Mouse (Mus musculus) WW6 (cell line): ENCODE results near the gene 5730522E02Rik.

ENCODE experiments used
- DNase-seq: peaks from one replicate; pipeline ENCODE4 v3.0.0-alpha.2; 2013; ENCODE audit warnings: low read depth, low spot score

The 5730522E02Rik gene

DNA sequence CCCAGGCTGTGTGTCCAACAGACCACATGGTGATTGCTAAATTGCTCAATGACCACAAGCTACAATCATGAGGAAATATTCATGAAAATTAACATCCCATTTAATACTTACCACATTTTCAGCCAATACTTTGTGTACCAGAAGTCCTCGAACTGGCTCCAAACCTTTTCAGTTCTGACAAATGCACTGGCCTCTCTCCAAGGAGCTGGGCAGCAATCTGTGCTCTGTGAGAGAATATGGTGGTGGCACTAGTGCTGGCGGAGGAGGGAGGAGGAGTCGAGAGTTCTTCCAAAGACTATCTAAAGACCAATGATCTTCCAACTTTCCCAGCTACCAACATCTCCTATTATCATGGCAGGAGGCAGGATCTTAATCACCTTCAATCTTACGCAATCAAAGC lies 525.8 kb downstream of the 5730522E02Rik start:
- no peak for DNase-seq

DNA sequence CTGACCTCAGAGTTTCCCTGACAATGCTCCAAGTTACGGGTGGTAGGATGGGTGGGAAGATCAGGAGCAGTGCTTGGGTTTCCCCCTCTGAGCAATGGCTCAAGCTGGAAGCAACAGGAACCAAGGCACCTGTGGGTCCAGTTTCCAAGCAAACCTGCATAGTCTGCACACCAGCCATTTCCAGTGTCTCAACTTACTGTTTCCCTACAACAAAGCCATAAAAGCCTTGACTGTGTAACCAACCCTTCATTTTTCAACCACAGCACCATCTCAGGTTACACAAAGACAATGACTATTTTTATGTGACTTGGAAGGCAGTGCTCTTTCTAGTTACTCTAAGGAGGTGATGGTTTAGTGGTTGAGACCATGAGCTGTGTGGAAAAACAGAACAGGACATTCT lies 530.7 kb downstream of the 5730522E02Rik start:
- DNase-seq: no peak

DNA sequence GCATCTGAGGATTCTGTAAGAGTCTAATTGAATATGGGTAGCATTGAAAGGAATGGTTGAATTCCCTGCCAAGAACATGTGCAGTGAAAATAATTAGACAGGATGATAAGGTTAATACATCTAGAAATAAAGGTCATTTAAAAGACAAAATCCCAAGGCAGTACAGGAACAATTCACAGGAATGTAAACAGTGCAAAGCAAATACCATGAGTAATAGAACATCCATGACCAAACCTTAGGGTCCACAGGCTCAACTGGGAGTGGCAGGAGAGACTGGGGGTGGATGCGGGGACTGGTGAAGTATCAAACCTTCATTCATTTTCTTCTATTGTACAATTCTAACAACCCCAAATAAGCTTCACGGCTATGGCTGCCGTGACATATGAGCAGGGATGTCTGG lies 536.4 kb downstream of the 5730522E02Rik start:
- no peak for DNase-seq

DNA sequence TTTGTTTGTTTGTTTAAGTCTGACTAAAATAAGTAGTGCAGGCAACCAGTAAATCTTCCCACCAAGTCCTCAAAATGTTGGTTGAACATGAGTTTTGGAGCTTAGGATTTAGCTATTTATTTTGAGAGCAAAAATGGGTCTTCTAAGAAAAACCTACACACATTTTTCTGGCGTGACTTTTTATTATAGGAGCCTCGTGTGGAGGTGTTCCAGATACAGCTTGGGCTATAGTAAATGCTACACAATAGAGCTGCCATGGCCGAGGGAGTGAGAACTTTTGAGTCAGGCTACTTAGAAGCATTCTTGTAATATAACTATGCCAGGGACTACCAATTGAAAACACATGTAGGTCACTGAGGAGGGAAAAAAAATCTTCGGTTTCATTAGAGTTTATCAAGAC lies 540.5 kb downstream of the 5730522E02Rik start:
- DNase-seq: no peak

DNA sequence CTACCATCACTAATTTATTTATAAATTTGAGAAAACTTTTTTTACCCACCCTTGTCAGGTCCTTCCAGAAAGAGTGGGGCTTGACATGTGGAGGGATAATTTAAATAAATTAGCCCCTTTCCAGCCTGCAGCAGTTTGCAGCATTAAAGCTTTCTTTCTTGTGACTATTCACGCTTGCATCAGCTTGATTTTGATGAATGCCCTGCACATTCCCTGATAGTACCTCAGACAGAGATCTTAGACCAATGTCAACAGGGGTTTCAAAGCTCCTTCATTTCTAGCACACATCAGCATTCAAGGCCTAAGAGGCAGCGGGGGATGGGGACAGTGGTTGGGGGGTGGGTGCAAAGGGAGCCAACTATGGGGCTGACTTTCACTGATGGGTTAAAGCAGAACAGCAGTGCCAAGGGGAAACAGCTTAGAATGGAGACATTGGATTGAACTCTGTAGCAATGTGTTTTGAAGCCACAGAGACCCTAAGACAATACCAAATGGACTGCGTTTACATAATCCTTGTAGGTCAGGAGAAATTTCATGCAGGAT lies 545.9 kb downstream of the 5730522E02Rik start:
- DNase-seq: no peak

DNA sequence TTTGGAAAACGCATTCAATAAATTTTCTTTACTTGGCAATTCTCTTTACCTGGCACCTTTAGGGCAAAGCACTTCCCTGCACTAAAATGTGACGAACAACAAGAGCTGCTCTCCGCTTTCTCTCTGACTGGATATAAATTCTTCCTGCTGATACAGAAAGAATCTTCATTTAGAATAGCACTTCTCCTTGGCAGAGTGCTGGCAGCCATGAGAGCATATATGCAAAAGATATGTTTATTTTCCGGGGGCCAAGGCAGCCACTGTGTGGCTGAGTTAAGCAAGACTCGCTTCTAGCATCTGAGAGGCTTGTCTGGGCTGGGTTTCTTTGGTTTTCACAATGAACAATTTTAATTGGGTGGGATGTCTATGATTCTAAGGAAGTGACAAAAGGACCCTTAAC lies 564.3 kb downstream of the 5730522E02Rik start:
- DNase-seq: no peak

DNA sequence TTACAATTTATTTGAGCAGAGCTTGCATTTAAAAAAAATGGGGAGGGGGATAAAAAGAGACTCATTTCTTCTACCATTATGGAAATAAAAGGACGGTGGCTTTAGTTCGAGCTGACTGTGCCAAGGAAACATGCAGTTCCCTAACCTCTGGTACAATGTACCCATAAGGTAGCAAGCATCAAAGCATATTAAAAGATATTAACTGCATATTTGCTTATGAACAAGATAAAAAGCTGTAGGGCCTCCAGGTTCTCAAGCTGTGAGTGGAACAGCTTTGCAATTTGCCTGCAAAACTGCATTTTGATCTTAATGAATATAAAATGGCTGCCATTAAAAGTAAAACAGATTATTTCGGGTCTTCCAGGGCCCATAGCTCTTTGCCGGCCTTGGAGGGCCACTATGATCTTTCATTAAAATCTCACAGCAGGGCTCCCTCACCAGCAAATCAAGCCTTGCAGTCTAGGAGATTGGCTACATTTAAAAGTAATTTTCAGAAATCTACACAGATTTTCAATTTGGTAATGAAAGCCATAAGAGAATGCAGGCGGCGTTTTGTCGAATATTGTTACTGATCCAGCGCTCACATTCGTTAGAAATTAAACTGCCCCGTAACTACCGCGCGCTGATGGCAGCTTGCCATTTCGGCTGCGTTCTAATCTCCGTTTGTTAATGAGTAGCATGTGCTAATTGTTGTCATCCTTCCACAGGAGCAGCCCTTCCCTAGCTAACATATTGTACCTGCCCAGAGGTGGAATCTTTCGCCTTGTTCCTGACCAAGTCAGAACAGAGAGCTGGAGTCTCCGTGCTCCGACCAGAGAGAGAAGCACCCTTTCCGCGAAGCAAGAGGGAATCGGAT lies 565.6 kb downstream of the 5730522E02Rik start:
- no peak for DNase-seq

DNA sequence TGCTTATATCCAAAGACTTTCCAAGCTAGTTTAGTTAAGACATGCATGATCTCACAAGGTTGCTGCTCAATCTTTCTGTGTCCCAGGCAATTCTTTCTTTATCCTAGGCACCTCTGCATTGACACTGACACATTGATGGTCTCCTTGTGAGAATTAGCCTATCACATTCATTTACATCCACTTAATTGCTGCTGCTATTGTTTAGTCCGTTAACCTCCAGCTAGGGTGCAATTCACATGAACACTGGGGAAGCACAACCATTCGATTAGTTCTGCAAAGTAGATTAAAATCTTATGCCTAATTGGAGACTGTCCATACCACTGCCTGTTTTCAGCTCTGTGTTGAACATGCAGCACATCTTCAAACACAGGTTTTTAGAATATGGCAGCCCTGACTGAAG lies 603.7 kb downstream of the 5730522E02Rik start:
- DNase-seq: no peak

DNA sequence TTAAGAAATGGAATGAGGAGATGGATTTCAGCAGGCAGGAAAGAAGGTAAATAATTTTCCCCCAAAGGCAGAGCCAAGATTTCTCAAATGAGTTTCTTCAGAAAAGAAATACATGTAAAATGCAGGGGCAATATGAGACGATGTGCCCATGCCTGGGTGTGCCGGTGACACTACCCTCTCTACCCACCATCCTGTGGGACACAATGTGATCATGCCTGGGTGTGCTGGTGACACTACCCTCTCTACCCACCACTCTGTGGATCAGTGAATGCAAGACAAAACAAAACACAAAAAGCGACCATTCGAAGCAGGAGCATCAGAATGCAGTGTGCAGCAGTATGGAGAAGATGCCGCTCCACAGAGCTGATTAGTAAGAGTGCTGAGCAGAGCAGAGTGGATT lies 610.5 kb downstream of the 5730522E02Rik start:
- no peak for DNase-seq

DNA sequence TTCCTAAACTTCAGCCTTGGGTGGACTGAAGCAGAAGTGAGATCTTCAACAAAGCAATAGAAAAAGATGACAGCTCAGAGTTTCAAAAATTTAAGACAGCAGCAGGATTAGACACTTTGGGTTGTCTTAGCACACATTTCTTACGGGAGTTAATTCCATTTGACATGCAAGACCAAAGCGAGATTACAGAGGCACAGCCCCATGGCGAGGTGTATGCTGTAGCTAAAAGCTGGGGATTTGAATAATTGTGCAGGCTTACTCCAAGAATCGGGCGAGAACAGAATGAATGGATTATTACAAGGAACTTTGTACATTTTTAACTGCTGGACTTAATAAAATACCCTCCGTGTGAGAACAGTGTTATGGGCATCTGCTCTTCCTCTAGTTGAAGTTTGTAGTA lies 615.3 kb downstream of the 5730522E02Rik start:
- DNase-seq: no peak

DNA sequence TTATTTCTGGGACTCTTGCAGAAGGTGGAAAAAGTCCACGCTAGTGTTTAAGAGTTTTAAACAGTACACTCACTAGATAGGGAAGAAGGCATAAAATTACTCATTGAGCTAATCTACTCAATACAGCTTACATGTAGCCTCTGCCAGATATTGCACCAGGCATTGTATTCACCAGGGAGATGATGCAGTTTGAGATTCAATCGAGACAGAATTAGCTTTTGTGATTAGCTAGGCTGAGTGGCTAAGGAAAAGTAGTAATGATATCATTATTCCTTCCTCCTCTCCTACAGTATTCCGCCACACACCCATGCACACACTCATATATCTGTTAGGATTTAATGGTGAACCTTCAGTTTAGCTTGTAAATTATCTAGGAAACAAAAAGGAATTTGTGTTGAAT lies 615.8 kb downstream of the 5730522E02Rik start:
- DNase-seq: no peak

DNA sequence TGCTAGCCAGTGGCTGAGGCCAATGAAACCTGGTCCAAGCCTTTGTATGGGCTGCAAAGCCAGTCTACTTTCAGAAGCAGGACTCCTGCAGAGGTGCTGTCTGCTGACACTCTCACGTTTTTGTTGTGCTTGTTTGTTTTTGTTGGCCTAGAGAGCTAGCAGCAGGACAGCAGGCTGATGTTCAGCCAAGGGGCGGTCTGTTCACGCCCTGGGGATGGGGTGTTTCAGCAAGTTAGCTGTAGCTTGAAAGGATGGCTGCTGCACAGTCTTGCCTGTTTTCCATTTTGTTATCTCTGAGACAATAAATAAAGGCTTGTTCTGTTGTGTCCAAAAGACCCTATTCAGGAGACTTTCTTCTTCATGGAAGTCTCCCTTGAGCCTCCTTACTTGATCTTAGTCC lies 618.3 kb downstream of the 5730522E02Rik start:
- no peak for DNase-seq

DNA sequence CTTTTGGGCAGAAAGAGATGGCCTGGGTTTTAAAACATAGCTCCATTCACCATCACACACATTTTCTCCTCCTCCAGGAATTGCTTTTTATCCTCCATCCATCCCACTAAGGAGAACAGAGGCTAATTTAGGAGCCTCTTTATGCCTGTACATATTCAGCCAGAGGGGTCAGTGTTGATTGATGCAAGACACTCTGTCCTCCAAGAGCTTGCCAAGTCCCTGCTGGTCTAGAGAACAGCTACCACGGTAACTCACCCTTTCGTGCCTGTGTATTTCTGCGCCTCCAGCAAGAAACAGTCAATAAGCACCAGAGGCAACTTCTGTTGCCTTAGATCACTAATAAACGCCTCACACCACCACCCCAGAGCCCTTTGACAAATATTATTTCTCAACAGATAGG lies 620.3 kb downstream of the 5730522E02Rik start:
- DNase-seq: no peak

DNA sequence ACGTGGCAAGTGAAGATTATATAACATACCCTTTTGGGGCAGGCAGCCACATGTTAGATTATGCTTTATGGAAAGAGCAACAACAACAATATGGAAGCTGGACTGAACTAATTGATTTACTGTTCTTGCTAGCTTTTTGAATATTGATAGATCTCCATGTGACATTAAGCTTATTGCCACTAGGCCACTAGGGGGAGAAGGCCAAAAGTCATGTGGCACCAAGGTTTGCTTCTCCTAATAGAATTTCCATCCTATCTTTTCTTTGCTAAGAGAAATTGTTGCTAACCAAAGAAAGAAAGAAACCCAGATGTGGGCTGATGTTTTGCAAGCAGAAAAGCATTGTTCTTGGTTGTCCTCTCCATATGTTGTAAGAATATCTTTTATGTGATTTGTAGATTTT lies 621.1 kb downstream of the 5730522E02Rik start:
- no peak for DNase-seq

DNA sequence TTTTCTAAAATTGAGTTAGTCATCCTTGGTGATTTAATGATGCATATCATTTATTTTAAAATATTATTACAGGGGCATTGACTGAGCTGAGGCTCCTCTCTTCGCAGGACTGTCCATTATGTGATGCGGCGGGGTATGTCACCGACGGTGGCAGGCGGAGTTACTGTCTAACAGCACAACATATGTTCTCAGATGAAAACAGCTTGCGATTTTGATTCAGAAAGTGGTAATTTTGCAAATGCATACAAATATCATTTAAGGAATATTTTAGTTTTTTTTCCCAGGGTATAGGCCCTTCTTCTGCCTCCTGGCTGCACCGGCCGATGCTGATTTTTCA lies 636.5 kb downstream of the 5730522E02Rik start:
- DNase-seq: no peak

DNA sequence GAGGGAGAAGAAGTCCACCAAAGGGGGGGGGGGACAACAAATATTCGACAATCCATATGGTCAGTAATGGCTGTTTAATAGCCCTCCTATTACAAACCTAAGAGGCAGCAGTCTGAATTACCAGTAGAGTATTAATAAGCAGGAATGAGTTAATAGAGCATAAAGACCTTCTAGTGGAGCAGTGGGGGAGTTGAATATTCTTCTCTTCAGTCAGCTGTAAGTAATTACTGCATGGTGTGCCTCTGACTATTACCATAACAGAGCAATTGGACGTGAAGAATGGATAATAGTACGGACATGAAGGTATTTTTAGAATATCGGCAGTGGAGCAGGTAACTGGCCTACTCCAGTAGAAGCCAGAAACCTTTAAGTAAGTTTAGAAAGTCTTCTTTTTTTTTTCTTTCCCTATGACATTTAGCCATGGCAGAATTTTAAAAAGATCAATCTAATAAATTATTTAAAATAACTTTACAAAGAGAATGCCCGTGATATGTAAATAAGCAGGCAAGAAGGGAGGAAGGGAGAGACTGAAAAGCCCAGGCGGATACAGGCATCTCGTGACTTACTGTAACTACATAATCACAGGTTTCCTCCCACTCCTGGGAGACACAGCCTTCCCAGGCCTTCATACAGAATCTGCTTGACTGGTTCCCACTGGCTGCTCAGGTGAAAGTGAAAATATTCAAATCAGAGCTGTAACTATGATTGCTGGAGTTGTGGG lies 637.0 kb downstream of the 5730522E02Rik start:
- no peak for DNase-seq

DNA sequence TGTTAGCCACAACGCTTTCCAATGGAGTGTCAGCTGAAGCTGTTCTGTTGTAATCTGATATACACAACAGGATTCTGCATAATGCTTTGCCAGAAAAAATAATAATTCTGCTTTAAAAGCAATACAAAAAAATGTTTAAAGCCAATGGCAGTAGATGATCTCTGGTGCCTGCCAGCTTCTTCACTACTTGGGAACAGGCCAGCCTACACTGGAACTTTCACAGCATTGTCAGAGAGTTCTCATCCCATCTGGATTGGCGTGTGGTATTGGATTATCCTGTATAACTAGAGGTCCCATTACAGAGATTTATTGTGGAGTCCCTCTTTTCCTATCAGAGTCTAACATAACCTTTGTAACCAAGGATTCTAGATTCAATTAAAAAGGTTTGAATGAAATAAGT lies 639.2 kb downstream of the 5730522E02Rik start:
- no peak for DNase-seq
